Mouse (Mus musculus): Measurements from ENCODE around the gene Dhx57. TPM values are rescaled to one million over a fixed set of nuclear protein-coding genes. Genes with fewer than 3 reads are reported as not detected.

The Dhx57 gene
- 19.9 and 23.1 TPM in 2 replicates for polyA plus RNA-seq (2014; fragmentation: Nextera tagmentation; extraction: Ambion mirVana)

- Histone ChIP-seq H3K9ac (ENCODE audit: low read length) (peak within 1 kb of the TSS; percentile 87), H3K27me3 (ENCODE audit: control insufficient read depth, insufficient read depth, low read length) (no peaks in the 10 kb centered on the region), H3K4me3 (ENCODE audit: low read depth, low read length) (peak within 1 kb of the TSS; percentile 92), H3K9me3 (ENCODE audit: control insufficient read depth, low read length) (no peaks in the 10 kb centered on the region), H3K36me3 (ENCODE audit: control insufficient read depth, insufficient read depth, low read length) (no peaks in the 10 kb centered on the region), H3K27ac (replicated peaks; ENCODE audit: low read depth, low read length) (peak within 1 kb of the TSS; percentile 66), H3K4me2 (ENCODE audit: low read depth, severe bottlenecking) (peak within 1 kb of the TSS; percentile 59), H3K4me1 (ENCODE audit: control insufficient read depth, insufficient read depth, low read length) (peaks cover 6% of the 10 kb centered on the region; the same call in 1 of the 2 replicates)
- peak; percentile 99 for DNase-seq (ENCODE audit: low spot score)
- WGBS = under 1% methylated on average over 35 of the region's 35 CpGs
- peak; percentile 99 for ATAC-seq (ENCODE audit: insufficient number of reproducible peaks, low FRiP score, low TSS enrichment, low read depth)
Measured at GRCm38 (mm10) chr17:80290074-80290657, at the start of gene Dhx57, which contains the start of gene Morn2. Gene Dhx57 (minus strand): TSS chr17:80290476. Gene Morn2 (plus strand): TSS chr17:80290203.

GRCm38 (mm10) chr17:80332386-80332785 lies 42.1 kb upstream of the Dhx57 start:
- DNase-seq (ENCODE audit: low spot score) (no peak), ATAC-seq (ENCODE audit: insufficient number of reproducible peaks, low FRiP score, low TSS enrichment, low read depth) (no peak)
- Histone ChIP-seq H3K36me3 (ENCODE audit: control insufficient read depth, insufficient read depth, low read length) (no peaks in the 10 kb centered on the region), H3K27me3 (ENCODE audit: control insufficient read depth, insufficient read depth, low read length) (no peaks in the 10 kb centered on the region), H3K4me3 (ENCODE audit: low read depth, low read length) (no peak overlapping the region), H3K4me2 (ENCODE audit: low read depth, severe bottlenecking) (no peak overlapping the region), H3K4me1 (ENCODE audit: control insufficient read depth, insufficient read depth, low read length) (no peaks in the 10 kb centered on the region), H3K9me3 (ENCODE audit: control insufficient read depth, low read length) (no peaks in the 10 kb centered on the region), H3K9ac (ENCODE audit: low read length) (no peak overlapping the region), H3K27ac (replicated peaks; ENCODE audit: low read depth, low read length) (no peak overlapping the region)
- 88% methylated on average over 2 of the region's 2 CpGs for WGBS

GRCm38 (mm10) chr17:80326431-80326830 lies 36.2 kb upstream of the Dhx57 start:
- Histone ChIP-seq H3K4me3 (ENCODE audit: low read depth, low read length) (no peak overlapping the region), H3K9me3 (ENCODE audit: control insufficient read depth, low read length) (no peaks in the 10 kb centered on the region), H3K4me1 (ENCODE audit: control insufficient read depth, insufficient read depth, low read length) (no peaks in the 10 kb centered on the region), H3K27ac (replicated peaks; ENCODE audit: low read depth, low read length) (no peak overlapping the region), H3K4me2 (ENCODE audit: low read depth, severe bottlenecking) (no peak overlapping the region), H3K27me3 (ENCODE audit: control insufficient read depth, insufficient read depth, low read length) (no peaks in the 10 kb centered on the region), H3K9ac (ENCODE audit: low read length) (no peak overlapping the region), H3K36me3 (ENCODE audit: control insufficient read depth, insufficient read depth, low read length) (no peaks in the 10 kb centered on the region)
- 60% methylated on average over 3 of the region's 3 CpGs for WGBS
- no peak for DNase-seq (ENCODE audit: low spot score)
- ATAC-seq (ENCODE audit: insufficient number of reproducible peaks, low FRiP score, low TSS enrichment, low read depth) = no peak

GRCm38 (mm10) chr17:80325456-80325855 lies 35.2 kb upstream of the Dhx57 start:
- H3K27ac ChIP-seq (replicated peaks; ENCODE audit: low read depth, low read length) = no peak overlapping the region
- H3K9ac ChIP-seq (ENCODE audit: low read length) = no peak overlapping the region
- no peak for DNase-seq (ENCODE audit: low spot score)
- 82% methylated on average over 5 of the region's 5 CpGs for WGBS
- H3K4me3 ChIP-seq (ENCODE audit: low read depth, low read length) = no peak overlapping the region
- H3K4me1 ChIP-seq (ENCODE audit: control insufficient read depth, insufficient read depth, low read length) = no peaks in the 10 kb centered on the region
- H3K9me3 ChIP-seq (ENCODE audit: control insufficient read depth, low read length) = no peaks in the 10 kb centered on the region
- ATAC-seq (ENCODE audit: insufficient number of reproducible peaks, low FRiP score, low TSS enrichment, low read depth) = no peak
- H3K36me3 ChIP-seq (ENCODE audit: control insufficient read depth, insufficient read depth, low read length) = no peaks in the 10 kb centered on the region
- H3K4me2 ChIP-seq (ENCODE audit: low read depth, severe bottlenecking) = no peak overlapping the region
- H3K27me3 ChIP-seq (ENCODE audit: control insufficient read depth, insufficient read depth, low read length) = no peaks in the 10 kb centered on the region

GRCm38 (mm10) chr17:80324521-80324920 lies 34.2 kb upstream of the Dhx57 start:
- no peak for ATAC-seq (ENCODE audit: insufficient number of reproducible peaks, low FRiP score, low TSS enrichment, low read depth)
- WGBS = 84% methylated on average over 7 of the region's 7 CpGs
- Histone ChIP-seq H3K9ac (ENCODE audit: low read length) (no peak overlapping the region), H3K9me3 (ENCODE audit: control insufficient read depth, low read length) (no peaks in the 10 kb centered on the region), H3K4me2 (ENCODE audit: low read depth, severe bottlenecking) (no peak overlapping the region), H3K36me3 (ENCODE audit: control insufficient read depth, insufficient read depth, low read length) (no peaks in the 10 kb centered on the region), H3K4me3 (ENCODE audit: low read depth, low read length) (no peak overlapping the region), H3K27ac (replicated peaks; ENCODE audit: low read depth, low read length) (no peak overlapping the region), H3K4me1 (ENCODE audit: control insufficient read depth, insufficient read depth, low read length) (no peaks in the 10 kb centered on the region), H3K27me3 (ENCODE audit: control insufficient read depth, insufficient read depth, low read length) (no peaks in the 10 kb centered on the region)
- DNase-seq (ENCODE audit: low spot score) = no peak

GRCm38 (mm10) chr17:80323658-80324057 lies 33.4 kb upstream of the Dhx57 start:
- no peak overlapping the region for H3K4me2 ChIP-seq (ENCODE audit: low read depth, severe bottlenecking)
- H3K4me1 ChIP-seq (ENCODE audit: control insufficient read depth, insufficient read depth, low read length) = no peaks in the 10 kb centered on the region
- no peaks in the 10 kb centered on the region for H3K27me3 ChIP-seq (ENCODE audit: control insufficient read depth, insufficient read depth, low read length)
- H3K27ac ChIP-seq (replicated peaks; ENCODE audit: low read depth, low read length) = no peak overlapping the region
- no peak for ATAC-seq (ENCODE audit: insufficient number of reproducible peaks, low FRiP score, low TSS enrichment, low read depth)
- H3K4me3 ChIP-seq (ENCODE audit: low read depth, low read length) = no peak overlapping the region
- 80% methylated on average over 8 of the region's 8 CpGs for WGBS
- no peaks in the 10 kb centered on the region for H3K36me3 ChIP-seq (ENCODE audit: control insufficient read depth, insufficient read depth, low read length)
- no peaks in the 10 kb centered on the region for H3K9me3 ChIP-seq (ENCODE audit: control insufficient read depth, low read length)
- DNase-seq (ENCODE audit: low spot score) = no peak
- no peak overlapping the region for H3K9ac ChIP-seq (ENCODE audit: low read length)

GRCm38 (mm10) chr17:80323015-80323414 lies 32.7 kb upstream of the Dhx57 start:
- no peak overlapping the region for H3K4me2 ChIP-seq (ENCODE audit: low read depth, severe bottlenecking)
- H3K27ac ChIP-seq (replicated peaks; ENCODE audit: low read depth, low read length) = no peak overlapping the region
- WGBS = 79% methylated on average over 4 of the region's 4 CpGs
- no peak overlapping the region for H3K4me3 ChIP-seq (ENCODE audit: low read depth, low read length)
- ATAC-seq (ENCODE audit: insufficient number of reproducible peaks, low FRiP score, low TSS enrichment, low read depth) (no peak), DNase-seq (ENCODE audit: low spot score) (no peak)
- H3K9me3 ChIP-seq (ENCODE audit: control insufficient read depth, low read length) = no peaks in the 10 kb centered on the region
- no peak overlapping the region for H3K9ac ChIP-seq (ENCODE audit: low read length)
- no peaks in the 10 kb centered on the region for H3K36me3 ChIP-seq (ENCODE audit: control insufficient read depth, insufficient read depth, low read length)
- H3K4me1 ChIP-seq (ENCODE audit: control insufficient read depth, insufficient read depth, low read length) = no peaks in the 10 kb centered on the region
- no peaks in the 10 kb centered on the region for H3K27me3 ChIP-seq (ENCODE audit: control insufficient read depth, insufficient read depth, low read length)

GRCm38 (mm10) chr17:80322228-80322627 lies 32.0 kb upstream of the Dhx57 start:
- Histone ChIP-seq H3K36me3 (ENCODE audit: control insufficient read depth, insufficient read depth, low read length) (no peaks in the 10 kb centered on the region), H3K4me1 (ENCODE audit: control insufficient read depth, insufficient read depth, low read length) (no peaks in the 10 kb centered on the region), H3K4me3 (ENCODE audit: low read depth, low read length) (no peak overlapping the region), H3K9ac (ENCODE audit: low read length) (no peak overlapping the region), H3K9me3 (ENCODE audit: control insufficient read depth, low read length) (no peaks in the 10 kb centered on the region), H3K27ac (replicated peaks; ENCODE audit: low read depth, low read length) (no peak overlapping the region), H3K27me3 (ENCODE audit: control insufficient read depth, insufficient read depth, low read length) (no peaks in the 10 kb centered on the region), H3K4me2 (ENCODE audit: low read depth, severe bottlenecking) (no peak overlapping the region)
- 82% methylated on average over 6 of the region's 6 CpGs for WGBS
- ATAC-seq (ENCODE audit: insufficient number of reproducible peaks, low FRiP score, low TSS enrichment, low read depth) (no peak), DNase-seq (ENCODE audit: low spot score) (no peak)

GRCm38 (mm10) chr17:80312405-80312804 lies 22.1 kb upstream of the Dhx57 start:
- Histone ChIP-seq H3K4me2 (ENCODE audit: low read depth, severe bottlenecking) (no peak overlapping the region), H3K9ac (ENCODE audit: low read length) (no peak overlapping the region), H3K4me1 (ENCODE audit: control insufficient read depth, insufficient read depth, low read length) (no peaks in the 10 kb centered on the region), H3K36me3 (ENCODE audit: control insufficient read depth, insufficient read depth, low read length) (no peaks in the 10 kb centered on the region), H3K4me3 (ENCODE audit: low read depth, low read length) (no peak overlapping the region), H3K27me3 (ENCODE audit: control insufficient read depth, insufficient read depth, low read length) (no peaks in the 10 kb centered on the region), H3K9me3 (ENCODE audit: control insufficient read depth, low read length) (no peaks in the 10 kb centered on the region), H3K27ac (replicated peaks; ENCODE audit: low read depth, low read length) (no peak overlapping the region)
- WGBS = 81% methylated on average over 4 of the region's 4 CpGs
- ATAC-seq (ENCODE audit: insufficient number of reproducible peaks, low FRiP score, low TSS enrichment, low read depth) (no peak), DNase-seq (ENCODE audit: low spot score) (no peak)
